Mouse (Mus musculus): Measurements from ENCODE around the gene Ccdc177. TPM values are rescaled to one million over a fixed set of nuclear protein-coding genes. Genes with fewer than 3 reads are reported as not detected.

Gene Ccdc177
- polyA plus RNA-seq (2012; rRNA removed), result 8.9 and 9.2 TPM in 2 replicates

DNA sequence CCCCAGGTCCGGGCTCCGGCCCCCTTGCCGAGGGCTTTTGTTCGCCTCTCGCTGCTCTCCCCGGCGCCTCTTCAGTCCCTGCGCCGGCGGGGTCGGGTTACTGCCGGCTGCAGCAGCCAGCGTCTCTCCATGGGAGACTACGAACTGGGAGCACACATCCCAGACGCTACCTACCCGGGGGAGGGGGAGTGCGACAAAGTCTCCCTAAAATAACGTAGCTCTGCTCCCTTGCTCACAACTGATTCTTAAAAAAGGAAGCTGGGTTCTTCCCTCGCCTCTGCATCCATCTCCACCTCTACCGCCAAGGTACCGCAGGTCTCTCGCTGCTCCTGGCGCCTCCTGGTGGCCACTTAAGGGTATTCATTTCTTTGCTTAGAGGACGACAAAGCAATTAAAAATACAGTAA lies at the start of gene Ccdc177:
Ccdc177 (minus strand) TSS at position 292 of the 406 bp plus-strand sequence.

GRCm38 (mm10) chr12:80789849-80790694 lies 29.6 kb upstream of the Ccdc177 start, which contains the start of gene Susd6:
Gene Susd6 (plus strand): TSS chr12:80790510.

Other genes with a start within 250 kb of the Ccdc177 start
- 16.5 and 17.3 TPM in 2 replicates for gene Galnt16, start 242.4 kb downstream of the Ccdc177 start, polyA plus RNA-seq (2012; rRNA removed)
- 30.4 and 30.7 TPM in 2 replicates for gene Slc39a9, start 116.8 kb downstream of the Ccdc177 start, polyA plus RNA-seq (2012; rRNA removed)
- 332 and 343 TPM in 2 replicates for gene Erh, start 116.3 kb downstream of the Ccdc177 start, polyA plus RNA-seq (2012; rRNA removed)
- gene Plekhd1, start 68.1 kb downstream of the Ccdc177 start, polyA plus RNA-seq (2012; rRNA removed), result 2.0 and 3.5 TPM in 2 replicates
- 17.6 and 17.7 TPM in 2 replicates for gene Susd6, start 29.8 kb upstream of the Ccdc177 start, polyA plus RNA-seq (2012; rRNA removed)
- gene Srsf5, start 184.8 kb upstream of the Ccdc177 start, polyA plus RNA-seq (2012; rRNA removed), result 582 and 587 TPM in 2 replicates
- 0.04 TPM in 1 of 2 replicates, not detected in the other for gene Slc10a1, start 208.0 kb upstream of the Ccdc177 start, polyA plus RNA-seq (2012; rRNA removed)